Mouse (Mus musculus): ENCODE measurements around the gene Supt4a. TPM values are rescaled to one million over a fixed set of nuclear protein-coding genes. Genes with fewer than 3 reads are reported as not detected.

Supt4a gene
- polyA plus RNA-seq, 1 experiment from 2014 or later, result 143 TPM

DNA sequence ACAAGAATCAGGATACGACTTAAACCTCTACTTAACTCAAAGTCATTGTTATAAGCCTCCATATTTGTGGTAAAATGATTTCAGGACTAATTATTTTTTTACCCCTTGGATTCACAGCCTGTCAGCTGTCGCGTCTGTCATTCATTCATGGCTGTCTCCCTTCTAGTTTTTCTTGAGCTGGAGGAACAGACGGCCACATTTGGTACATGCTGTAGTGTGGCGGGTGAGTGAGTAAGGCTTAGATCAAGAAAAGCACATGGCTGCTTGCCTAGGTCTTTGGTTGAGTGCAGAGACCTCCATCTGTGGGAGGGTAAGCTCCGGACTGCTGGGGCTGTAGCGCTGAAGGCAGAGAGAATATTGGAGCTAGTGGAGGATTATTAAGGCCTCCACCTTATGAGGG lies 10.4 kb downstream of the Supt4a start:
- Histone ChIP-seq H3K36me3 (ENCODE audit: control insufficient read depth, insufficient read depth, low read length) (peaks cover 8% of the 10 kb centered on the region), H3K27ac (ENCODE audit: low read length) (no peak overlapping the region), H3K4me3 (ENCODE audit: low read length) (no peak overlapping the region), H3K9me3 (ENCODE audit: control insufficient read depth, low read length) (no peaks in the 10 kb centered on the region), H3K27me3 (ENCODE audit: control insufficient read depth, insufficient read depth, low read depth, low read length) (no peaks in the 10 kb centered on the region), H3K4me2 (ENCODE audit: low read depth, low read length) (no peak overlapping the region), H3K9ac (ENCODE audit: low read length) (no peak overlapping the region), H3K4me1 (replicated peaks; ENCODE audit: control insufficient read depth, insufficient read depth, low read length) (no peaks in the 10 kb centered on the region)
- WGBS, result 92% methylated on average over 7 of the region's 7 CpGs
- no peak for ATAC-seq (ENCODE audit: low read depth)

DNA sequence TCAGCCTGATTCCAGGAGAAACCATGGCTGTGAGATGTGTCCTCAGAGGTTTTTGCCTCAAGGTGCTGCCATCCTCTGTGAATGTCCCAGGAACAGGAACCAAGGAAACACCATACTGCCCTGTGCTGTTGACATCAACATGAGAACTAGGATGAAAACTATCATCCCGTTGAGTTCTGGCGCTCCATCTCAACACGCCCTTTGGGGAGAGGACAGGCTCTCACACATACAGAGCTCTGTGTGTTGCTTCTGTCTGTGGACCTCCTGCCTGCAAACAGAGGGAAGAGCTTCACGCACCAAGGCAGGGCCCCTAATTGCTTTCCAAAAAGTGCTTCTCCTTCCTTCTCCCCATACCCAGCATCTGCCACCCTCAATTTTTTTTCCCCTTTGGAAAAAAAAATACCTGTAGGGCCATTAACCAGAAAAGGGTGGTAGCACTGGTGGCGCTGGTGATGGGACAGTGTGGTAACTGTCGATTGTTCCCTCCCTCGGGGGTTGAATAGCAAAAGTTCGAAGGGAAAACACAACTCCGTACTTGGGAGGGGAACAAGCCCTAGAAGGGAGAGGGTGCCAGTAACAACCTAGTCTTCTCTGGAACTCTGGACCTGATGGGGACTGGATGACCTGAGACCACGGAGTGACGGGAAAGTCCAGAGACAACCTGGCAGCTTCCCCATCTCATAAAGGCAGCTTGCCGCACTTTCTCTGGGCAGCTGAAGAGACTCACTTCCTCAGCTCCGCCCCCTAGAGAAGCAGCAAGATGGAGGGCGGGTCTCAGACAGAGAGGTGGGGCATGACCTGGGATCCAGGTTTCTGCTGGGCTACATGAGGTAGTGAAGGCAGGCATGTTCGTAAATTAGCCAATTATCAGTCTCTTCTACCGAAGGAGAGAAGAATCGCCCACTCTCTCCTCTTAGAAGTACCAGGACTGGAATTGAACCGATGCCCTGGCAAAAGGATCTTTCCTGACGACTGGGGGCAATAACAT lies 11.1 kb downstream of the Supt4a start:
- H3K4me2 ChIP-seq (ENCODE audit: low read depth, low read length), result peak overlapping the region; percentile 9
- no peaks in the 10 kb centered on the region for H3K9me3 ChIP-seq (ENCODE audit: control insufficient read depth, low read length)
- no peak overlapping the region for H3K9ac ChIP-seq (ENCODE audit: low read length)
- H3K36me3 ChIP-seq (ENCODE audit: control insufficient read depth, insufficient read depth, low read length), result peaks cover 4% of the 10 kb centered on the region
- ATAC-seq (ENCODE audit: low read depth), result 0 out of 2 replicates have a peak, but pooled peaks have one; percentile 47
- no peaks in the 10 kb centered on the region for H3K4me1 ChIP-seq (replicated peaks; ENCODE audit: control insufficient read depth, insufficient read depth, low read length)
- H3K27me3 ChIP-seq (ENCODE audit: control insufficient read depth, insufficient read depth, low read depth, low read length), result no peaks in the 10 kb centered on the region
- H3K4me3 ChIP-seq (ENCODE audit: low read length), result no peak overlapping the region
- 30% methylated on average over 19 of the region's 19 CpGs for WGBS
- peak overlapping the region; percentile 43; the same call in 1 of the 2 replicates for H3K27ac ChIP-seq (ENCODE audit: low read length)

DNA sequence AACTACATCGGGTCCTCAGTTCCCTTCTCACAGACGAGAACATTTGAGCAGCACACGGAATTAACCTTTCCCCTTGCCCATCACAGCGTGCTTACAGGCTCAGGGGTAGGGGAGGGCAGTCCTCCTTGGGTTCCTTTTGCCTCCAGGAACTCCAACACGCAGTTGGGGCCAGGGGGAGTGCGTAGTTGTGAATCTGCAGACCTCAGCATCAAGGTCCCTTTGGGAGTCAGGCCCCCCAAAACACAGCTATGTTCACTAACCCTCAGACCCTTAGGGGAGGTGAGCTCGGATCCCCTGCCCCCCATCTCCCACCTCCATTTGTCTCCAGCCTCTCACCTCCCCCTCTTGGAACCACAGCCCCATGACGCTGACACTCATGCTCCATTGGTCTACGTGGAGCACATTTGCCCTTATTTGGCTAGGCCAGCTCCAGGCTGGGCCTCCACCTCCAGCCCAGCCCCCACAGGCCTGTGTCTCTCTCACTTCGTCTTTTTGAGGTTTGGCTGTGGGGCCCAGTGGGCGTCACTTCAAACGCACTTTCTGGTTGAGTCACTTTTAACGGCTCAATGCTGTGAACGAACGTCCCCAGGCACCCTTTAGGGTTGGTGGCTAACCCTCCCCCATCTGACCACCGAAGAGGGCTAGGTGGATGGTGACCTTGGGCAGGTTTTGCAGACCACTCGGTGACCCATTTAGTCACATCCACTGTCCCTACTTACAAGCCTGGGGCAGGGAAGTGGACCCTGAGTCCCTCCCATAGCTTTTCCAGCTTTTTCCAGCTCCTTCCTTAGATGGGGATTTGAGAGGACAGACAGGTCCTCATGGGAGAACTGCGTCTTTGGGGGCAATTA lies 12.1 kb downstream of the Supt4a start:
- Histone ChIP-seq H3K4me3 (ENCODE audit: low read length) (no peak overlapping the region), H3K9me3 (ENCODE audit: control insufficient read depth, low read length) (no peaks in the 10 kb centered on the region), H3K4me1 (replicated peaks; ENCODE audit: control insufficient read depth, insufficient read depth, low read length) (no peaks in the 10 kb centered on the region), H3K27ac (ENCODE audit: low read length) (peak overlapping the region; percentile 43; the same call in 1 of the 2 replicates), H3K27me3 (ENCODE audit: control insufficient read depth, insufficient read depth, low read depth, low read length) (no peaks in the 10 kb centered on the region), H3K36me3 (ENCODE audit: control insufficient read depth, insufficient read depth, low read length) (no peaks in the 10 kb centered on the region), H3K4me2 (ENCODE audit: low read depth, low read length) (peak overlapping the region; percentile 9; the same call in 1 of the 2 replicates), H3K9ac (ENCODE audit: low read length) (no peak overlapping the region)
- 36% methylated on average over 18 of the region's 18 CpGs for WGBS
- peak; percentile 76 for ATAC-seq (ENCODE audit: low read depth)

DNA sequence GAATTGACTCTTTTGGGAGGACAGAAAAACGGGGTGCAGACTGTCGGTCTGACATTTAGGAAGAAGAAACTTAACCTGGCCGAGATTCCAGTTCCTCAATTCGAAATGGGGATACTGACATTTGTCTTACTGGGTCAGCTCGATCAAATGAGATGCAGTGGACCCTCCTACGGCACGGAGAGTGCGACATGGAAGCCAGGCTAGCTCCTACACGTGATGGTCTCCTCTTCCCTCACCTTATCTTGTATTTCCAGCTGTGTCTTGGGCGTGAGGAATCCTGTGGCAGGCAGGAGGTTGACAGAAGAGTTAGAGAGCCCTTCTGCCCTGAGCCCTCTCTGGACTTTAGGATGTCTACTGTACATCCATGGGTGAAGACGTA lies 12.7 kb downstream of the Supt4a start:
- WGBS, result 70% methylated on average over 11 of the region's 11 CpGs
- Histone ChIP-seq H3K4me3 (ENCODE audit: low read length) (no peak overlapping the region), H3K27ac (ENCODE audit: low read length) (no peak overlapping the region), H3K27me3 (ENCODE audit: control insufficient read depth, insufficient read depth, low read depth, low read length) (no peaks in the 10 kb centered on the region), H3K9me3 (ENCODE audit: control insufficient read depth, low read length) (no peaks in the 10 kb centered on the region), H3K4me2 (ENCODE audit: low read depth, low read length) (no peak overlapping the region), H3K36me3 (ENCODE audit: control insufficient read depth, insufficient read depth, low read length) (no peaks in the 10 kb centered on the region), H3K4me1 (replicated peaks; ENCODE audit: control insufficient read depth, insufficient read depth, low read length) (no peaks in the 10 kb centered on the region), H3K9ac (ENCODE audit: low read length) (no peak overlapping the region)
- ATAC-seq (ENCODE audit: low read depth), result no peak

- 40% methylated on average over 3 of the region's 3 CpGs for WGBS
Observed at GRCm38 (mm10) chr11:87750521-87750920, 13.2 kb downstream of the Supt4a start.

DNA sequence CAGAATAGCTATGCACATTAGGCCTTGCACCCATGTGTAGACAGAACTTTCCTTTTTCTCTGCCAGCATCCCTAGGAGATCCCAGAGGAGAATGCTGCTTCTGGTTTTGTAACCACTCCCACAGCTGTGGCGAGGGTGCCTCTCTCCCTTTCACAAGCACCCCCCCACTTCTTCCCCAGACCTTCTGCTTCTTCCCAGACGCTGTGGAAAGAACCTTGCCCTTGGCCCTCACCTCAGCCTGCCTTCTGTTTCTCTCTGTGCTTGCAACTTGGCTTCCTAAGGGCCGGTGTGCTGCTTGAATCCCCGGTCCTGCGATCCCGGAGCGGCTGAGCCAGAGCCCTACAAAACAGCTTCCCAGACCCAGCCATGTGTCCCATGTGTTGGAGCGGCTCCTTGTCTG lies 13.7 kb downstream of the Supt4a start:
- H3K4me1 ChIP-seq (replicated peaks; ENCODE audit: control insufficient read depth, insufficient read depth, low read length), result no peaks in the 10 kb centered on the region
- H3K4me2 ChIP-seq (ENCODE audit: low read depth, low read length), result no peak overlapping the region
- 75% methylated on average over 8 of the region's 8 CpGs for WGBS
- no peaks in the 10 kb centered on the region for H3K27me3 ChIP-seq (ENCODE audit: control insufficient read depth, insufficient read depth, low read depth, low read length)
- ATAC-seq (ENCODE audit: low read depth), result no peak
- H3K27ac ChIP-seq (ENCODE audit: low read length), result 0 out of 2 replicates have a peak overlapping the region, but pooled peaks have one; percentile 13
- no peak overlapping the region for H3K4me3 ChIP-seq (ENCODE audit: low read length)
- H3K36me3 ChIP-seq (ENCODE audit: control insufficient read depth, insufficient read depth, low read length), result no peaks in the 10 kb centered on the region
- H3K9me3 ChIP-seq (ENCODE audit: control insufficient read depth, low read length), result no peaks in the 10 kb centered on the region
- H3K9ac ChIP-seq (ENCODE audit: low read length), result no peak overlapping the region

More at GRCm38 (mm10) chr11:87750521-87750920, 13.2 kb downstream of the Supt4a start:
- Histone ChIP-seq H3K4me2 (ENCODE audit: low read depth, low read length) (no peak overlapping the region), H3K27ac (ENCODE audit: low read length) (no peak overlapping the region), H3K36me3 (ENCODE audit: control insufficient read depth, insufficient read depth, low read length) (no peaks in the 10 kb centered on the region), H3K27me3 (ENCODE audit: control insufficient read depth, insufficient read depth, low read depth, low read length) (no peaks in the 10 kb centered on the region), H3K4me3 (ENCODE audit: low read length) (no peak overlapping the region), H3K9ac (ENCODE audit: low read length) (no peak overlapping the region), H3K4me1 (replicated peaks; ENCODE audit: control insufficient read depth, insufficient read depth, low read length) (no peaks in the 10 kb centered on the region), H3K9me3 (ENCODE audit: control insufficient read depth, low read length) (no peaks in the 10 kb centered on the region)
- ATAC-seq (ENCODE audit: low read depth), result no peak

GRCm38 (mm10) chr11:87751491-87751966 lies 14.2 kb downstream of the Supt4a start:
- ATAC-seq (ENCODE audit: low read depth), result no peak
- Histone ChIP-seq H3K4me3 (ENCODE audit: low read length) (no peak overlapping the region), H3K27me3 (ENCODE audit: control insufficient read depth, insufficient read depth, low read depth, low read length) (no peaks in the 10 kb centered on the region), H3K27ac (ENCODE audit: low read length) (0 out of 2 replicates have a peak overlapping the region, but pooled peaks have one; percentile 13), H3K4me2 (ENCODE audit: low read depth, low read length) (no peak overlapping the region), H3K9me3 (ENCODE audit: control insufficient read depth, low read length) (no peaks in the 10 kb centered on the region), H3K9ac (ENCODE audit: low read length) (no peak overlapping the region), H3K4me1 (replicated peaks; ENCODE audit: control insufficient read depth, insufficient read depth, low read length) (no peaks in the 10 kb centered on the region), H3K36me3 (ENCODE audit: control insufficient read depth, insufficient read depth, low read length) (no peaks in the 10 kb centered on the region)
- WGBS, result 47% methylated on average over 4 of the region's 4 CpGs

GRCm38 (mm10) chr11:87752307-87752706 lies 15.0 kb downstream of the Supt4a start:
- Histone ChIP-seq H3K9ac (ENCODE audit: low read length) (no peak overlapping the region), H3K36me3 (ENCODE audit: control insufficient read depth, insufficient read depth, low read length) (no peaks in the 10 kb centered on the region), H3K27ac (ENCODE audit: low read length) (no peak overlapping the region), H3K4me2 (ENCODE audit: low read depth, low read length) (no peak overlapping the region), H3K9me3 (ENCODE audit: control insufficient read depth, low read length) (no peaks in the 10 kb centered on the region), H3K4me3 (ENCODE audit: low read length) (no peak overlapping the region), H3K27me3 (ENCODE audit: control insufficient read depth, insufficient read depth, low read depth, low read length) (no peaks in the 10 kb centered on the region), H3K4me1 (replicated peaks; ENCODE audit: control insufficient read depth, insufficient read depth, low read length) (no peaks in the 10 kb centered on the region)
- ATAC-seq (ENCODE audit: low read depth), result no peak
- 75% methylated on average over 1 of the region's 1 CpGs for WGBS

DNA sequence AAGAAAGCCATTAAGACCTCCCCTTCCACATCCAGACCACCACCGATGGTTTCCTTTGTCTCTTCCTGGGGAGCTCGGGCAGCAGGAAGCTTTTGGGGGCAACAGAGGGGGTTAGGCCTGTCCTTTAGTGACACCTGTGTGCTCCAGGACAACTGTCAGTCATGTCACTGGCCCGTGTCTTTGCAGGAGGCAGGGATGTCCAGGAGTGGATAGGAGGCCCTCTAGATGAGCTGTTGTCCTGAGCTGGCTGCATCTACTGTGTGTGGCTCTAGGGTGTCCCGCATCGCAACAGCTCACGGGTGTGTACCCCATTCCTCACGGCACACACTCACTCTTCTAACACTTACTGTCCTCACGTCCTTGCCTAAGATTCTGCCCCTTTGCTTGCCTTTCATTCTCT lies 15.9 kb downstream of the Supt4a start:
- H3K27ac ChIP-seq (ENCODE audit: low read length), result no peak overlapping the region
- H3K36me3 ChIP-seq (ENCODE audit: control insufficient read depth, insufficient read depth, low read length), result no peaks in the 10 kb centered on the region
- H3K4me2 ChIP-seq (ENCODE audit: low read depth, low read length), result no peak overlapping the region
- 78% methylated on average over 8 of the region's 8 CpGs for WGBS
- no peak for ATAC-seq (ENCODE audit: low read depth)
- H3K9me3 ChIP-seq (ENCODE audit: control insufficient read depth, low read length), result no peaks in the 10 kb centered on the region
- H3K4me3 ChIP-seq (ENCODE audit: low read length), result no peak overlapping the region
- H3K27me3 ChIP-seq (ENCODE audit: control insufficient read depth, insufficient read depth, low read depth, low read length), result no peaks in the 10 kb centered on the region
- no peak overlapping the region for H3K9ac ChIP-seq (ENCODE audit: low read length)
- no peaks in the 10 kb centered on the region for H3K4me1 ChIP-seq (replicated peaks; ENCODE audit: control insufficient read depth, insufficient read depth, low read length)

All from lung, embryonic 16.5 days (tissue).